Mouse (Mus musculus) MEL (cell line): ENCODE measurements around the gene Gyg. TPM values are rescaled to one million over a fixed set of nuclear protein-coding genes. Genes with fewer than 3 reads are reported as not detected.

ENCODE experiments used
- DNase-seq: peaks from one replicate; pipeline ENCODE4 v3.0.0; 2011; ENCODE audit warnings: low read depth, low spot score
- H3K27ac ChIP-seq: 2 replicates; pipeline ENCODE4 v1.5.1; 2012; ENCODE audit warnings: low read depth, mild to moderate bottlenecking, control low read depth, low read length, moderate library complexity; ENCODE audit not compliant: control insufficient read depth
- H3K27me3 ChIP-seq, 2 experiments: fragments of 150-350 bp in 1 of 2; sonication (generic) in 1 of 2; 2 replicates each; pipeline ENCODE4 v1.6.1; 2012; ENCODE audit warnings: low read length in 2 of 2, mild to moderate bottlenecking in 2 of 2, improper control_type of control experiment in 1 of 2, moderate library complexity in 1 of 2; ENCODE audit not compliant: insufficient read depth in 2 of 2, control insufficient read depth in 1 of 2
- H3K36me3 ChIP-seq, 2 experiments: 2 replicates each; pipeline ENCODE4 v1.6.1; 2012 to 2014; ENCODE audit warnings: low read length in 2 of 2, improper control_type of control experiment in 1 of 2, inconsistent platforms in 1 of 2, mild to moderate bottlenecking in 1 of 2; ENCODE audit not compliant: insufficient read depth in 2 of 2, control insufficient read depth in 1 of 2
- H3K4me1 ChIP-seq, 2 experiments: fragments of 150-350 bp in 1 of 2; sonication (generic) in 1 of 2; 2 replicates each; pipeline ENCODE4 v1.6.1; 2012; ENCODE audit warnings: low read length in 2 of 2, improper control_type of control experiment in 1 of 2, mild to moderate bottlenecking in 1 of 2; ENCODE audit not compliant: insufficient read depth in 2 of 2, control insufficient read depth in 1 of 2
- H3K4me3 ChIP-seq, 2 experiments: fragments of 150-350 bp in 1 of 2; sonication (generic) in 1 of 2; 2 replicates each; pipeline ENCODE4 v1.5.1; 2012; ENCODE audit warnings: low read depth in 2 of 2, low read length in 2 of 2, mild to moderate bottlenecking in 2 of 2, moderate library complexity in 2 of 2, control low read depth in 1 of 2, improper control_type of control experiment in 1 of 2; ENCODE audit not compliant: control insufficient read depth in 1 of 2, insufficient read depth in 1 of 2
- H3K79me2 ChIP-seq: 2 replicates; pipeline ENCODE4 v1.6.1; 2012; ENCODE audit warnings: mild to moderate bottlenecking, low read length, moderate library complexity; ENCODE audit not compliant: control insufficient read depth, poor library complexity, insufficient read depth
- H3K9ac ChIP-seq: 2 replicates; pipeline ENCODE4 v1.6.1; 2012; ENCODE audit warnings: low read depth, mild to moderate bottlenecking, control low read depth, low read length, moderate library complexity; ENCODE audit not compliant: control insufficient read depth, poor library complexity, severe bottlenecking
- H3K9me3 ChIP-seq: fragments of 150-350 bp; sonication (generic); replicated peaks from 2 replicates; pipeline ENCODE4 v1.6.1; 2012; ENCODE audit warnings: mild to moderate bottlenecking, low read length, improper control_type of control experiment, moderate library complexity; ENCODE audit not compliant: insufficient read depth
- CHD1 ChIP-seq: IDR thresholded peaks from 2 replicates; pipeline ENCODE4 v1.6.1; 2012; ENCODE audit warnings: low read depth, mild to moderate bottlenecking, inconsistent platforms, low read length, improper control_type of control experiment
- CHD2 ChIP-seq: IDR thresholded peaks from 2 replicates; pipeline ENCODE4 v1.6.1; 2011; ENCODE audit warnings: low read length, improper control_type of control experiment
- CTCF ChIP-seq, 3 experiments: IDR thresholded peaks in 2 of 3; conservative IDR thresholded peaks in 1 of 3; 2 replicates each; pipeline ENCODE4 v1.5.1; 2011 to 2012; ENCODE audit warnings: low read length in 3 of 3, low read depth in 2 of 3, mild to moderate bottlenecking in 2 of 3, improper control_type of control experiment in 1 of 3, inconsistent platforms in 1 of 3, mixed read lengths in 1 of 3, moderate library complexity in 1 of 3; ENCODE audit not compliant: control insufficient read depth in 1 of 3, insufficient read depth in 1 of 3, poor library complexity in 1 of 3, severe bottlenecking in 1 of 3
- E2F4 ChIP-seq: IDR thresholded peaks from 2 replicates; pipeline ENCODE4 v1.6.1; 2011; ENCODE audit warnings: low read depth, low read length, improper control_type of control experiment, borderline replicate concordance
- ELF1 ChIP-seq: IDR thresholded peaks from 2 replicates; pipeline ENCODE4 v1.6.1; 2014; ENCODE audit warnings: low read depth, mild to moderate bottlenecking, inconsistent platforms, low read length, improper control_type of control experiment, moderate library complexity
- EP300 ChIP-seq, 2 experiments: IDR thresholded peaks; 2 replicates each; pipeline ENCODE4 v1.6.1; 2011; ENCODE audit warnings: improper control_type of control experiment in 2 of 2, low read length in 2 of 2, low read depth in 1 of 2, mild to moderate bottlenecking in 1 of 2
- GABPA ChIP-seq: IDR thresholded peaks from 2 replicates; pipeline ENCODE4 v1.6.1; 2012; ENCODE audit warnings: low read depth, mild to moderate bottlenecking, inconsistent platforms, low read length, improper control_type of control experiment, moderate library complexity
- HCFC1 ChIP-seq: IDR thresholded peaks from 2 replicates; pipeline ENCODE4 v1.6.1; 2012; ENCODE audit warnings: low read depth, mild to moderate bottlenecking, inconsistent platforms, low read length, improper control_type of control experiment, moderate library complexity
- JUND ChIP-seq: IDR thresholded peaks from 2 replicates; pipeline ENCODE4 v1.6.1; 2011; ENCODE audit warnings: low read depth, mild to moderate bottlenecking, improper control_type of control experiment, low read length
- MAFK ChIP-seq: IDR thresholded peaks from 2 replicates; pipeline ENCODE4 v1.6.1; 2011; ENCODE audit warnings: low read depth, mild to moderate bottlenecking, low read length, improper control_type of control experiment, borderline replicate concordance
- MAX ChIP-seq: IDR thresholded peaks from 2 replicates; pipeline ENCODE4 v1.6.1; 2011; ENCODE audit warnings: low read length, improper control_type of control experiment
- MAZ ChIP-seq: IDR thresholded peaks from 2 replicates; pipeline ENCODE4 v1.6.1; 2012; ENCODE audit warnings: low read depth, mild to moderate bottlenecking, inconsistent platforms, low read length, improper control_type of control experiment
- MXI1 ChIP-seq: IDR thresholded peaks from 2 replicates; pipeline ENCODE4 v1.6.1; 2011; ENCODE audit warnings: mild to moderate bottlenecking, low read depth, low read length, improper control_type of control experiment
- MYB ChIP-seq: IDR thresholded peaks from 2 replicates; pipeline ENCODE4 v1.6.1; 2011; ENCODE audit warnings: mild to moderate bottlenecking, low read depth, low read length, improper control_type of control experiment
- MYC ChIP-seq: IDR thresholded peaks from 2 replicates; pipeline ENCODE4 v1.6.1; 2011; ENCODE audit warnings: low read depth, mild to moderate bottlenecking, low read length, improper control_type of control experiment, moderate library complexity
- NELFE ChIP-seq: IDR thresholded peaks from 2 replicates; pipeline ENCODE4 v1.6.1; 2011; ENCODE audit warnings: low read depth, low read length, improper control_type of control experiment
- POLR2A ChIP-seq, 2 experiments: IDR thresholded peaks; 2 replicates each; pipeline ENCODE4 v1.6.1; 2011 to 2012; ENCODE audit warnings: low read length in 2 of 2, mild to moderate bottlenecking in 2 of 2, control low read depth in 1 of 2, improper control_type of control experiment in 1 of 2, low read depth in 1 of 2, moderate library complexity in 1 of 2; ENCODE audit not compliant: control insufficient read depth in 1 of 2, insufficient read depth in 1 of 2, poor library complexity in 1 of 2
- POLR2AphosphoS2 ChIP-seq: IDR thresholded peaks from 2 replicates; pipeline ENCODE4 v1.6.1; 2011; ENCODE audit warnings: low read length, improper control_type of control experiment
- RCOR1 ChIP-seq: IDR thresholded peaks from 2 replicates; pipeline ENCODE4 v1.6.1; 2012; ENCODE audit warnings: low read depth, mild to moderate bottlenecking, inconsistent platforms, low read length, improper control_type of control experiment
- SIN3A ChIP-seq: IDR thresholded peaks from 2 replicates; pipeline ENCODE4 v1.6.1; 2012; ENCODE audit warnings: low read length, improper control_type of control experiment, inconsistent platforms
- SMC3 ChIP-seq: IDR thresholded peaks from 2 replicates; pipeline ENCODE4 v1.6.1; 2011; ENCODE audit warnings: low read depth, low read length, improper control_type of control experiment
- TAL1 ChIP-seq: IDR thresholded peaks from 2 replicates; pipeline ENCODE4 v1.6.1; 2012; ENCODE audit warnings: mild to moderate bottlenecking, inconsistent platforms, low read length, moderate library complexity, mixed read lengths
- TBP ChIP-seq: IDR thresholded peaks from 2 replicates; pipeline ENCODE4 v1.8.0; 2011; ENCODE audit warnings: low read depth, low read length, improper control_type of control experiment
- TCF12 ChIP-seq: IDR thresholded peaks from 2 replicates; pipeline ENCODE4 v1.6.1; 2014; ENCODE audit warnings: low read depth, mild to moderate bottlenecking, inconsistent platforms, low read length, improper control_type of control experiment, moderate library complexity
- UBTF ChIP-seq: IDR thresholded peaks from 2 replicates; pipeline ENCODE4 v1.6.1; 2012; ENCODE audit warnings: low read depth, mild to moderate bottlenecking, inconsistent platforms, low read length, improper control_type of control experiment, moderate library complexity, borderline replicate concordance; ENCODE audit not compliant: insufficient read depth
- USF1 ChIP-seq: IDR thresholded peaks from 2 replicates; pipeline ENCODE4 v1.6.1; 2014; ENCODE audit warnings: low read depth, mild to moderate bottlenecking, inconsistent platforms, low read length, improper control_type of control experiment, moderate library complexity
- USF2 ChIP-seq, 2 experiments: IDR thresholded peaks; 2 replicates each; pipeline ENCODE4 v1.6.1; 2011 to 2012; ENCODE audit warnings: improper control_type of control experiment in 2 of 2, low read length in 2 of 2, borderline replicate concordance in 1 of 2, inconsistent platforms in 1 of 2, low read depth in 1 of 2, mild to moderate bottlenecking in 1 of 2; ENCODE audit not compliant: insufficient read depth in 1 of 2
- ZC3H11A ChIP-seq: IDR thresholded peaks from 2 replicates; pipeline ENCODE4 v1.6.1; 2012; ENCODE audit warnings: low read depth, mild to moderate bottlenecking, inconsistent platforms, low read length, improper control_type of control experiment
- ZMIZ1 ChIP-seq: IDR thresholded peaks from 2 replicates; pipeline ENCODE4 v1.6.1; 2012; ENCODE audit warnings: low read depth, mild to moderate bottlenecking, inconsistent platforms, low read length, improper control_type of control experiment, moderate library complexity
- ZNF384 ChIP-seq: IDR thresholded peaks from 2 replicates; pipeline ENCODE4 v1.6.1; 2012; ENCODE audit warnings: low read depth, mild to moderate bottlenecking, inconsistent platforms, low read length, improper control_type of control experiment
- polyA plus RNA-seq, 2 experiments: library from polyadenylated mRNA; stranded (reverse) in 1 of 2; unstranded in 1 of 2; fragments of >175 nt in 1 of 2; fragments of >200 nt in 1 of 2; gene quantifications; 2 replicates each; pipeline versions ENCODE4 v1.2.1 to v1.2.4; 2012; ENCODE audit warnings: low replicate concordance in 2 of 2, low read depth in 1 of 2; ENCODE audit not compliant: insufficient read length in 2 of 2, insufficient read depth in 1 of 2, missing spikeins in 1 of 2
- total RNA-seq: library from RNA; depleted of rRNA; stranded (reverse); fragments of 300-350 nt; gene quantifications from 2 replicates; pipeline ENCODE4 v1.2.3, GENCODE M21; 2012

The Gyg gene
- total and polyA plus RNA-seq, 3 experiments: 23.8 to 207 (median 41.0) TPM

DNA sequence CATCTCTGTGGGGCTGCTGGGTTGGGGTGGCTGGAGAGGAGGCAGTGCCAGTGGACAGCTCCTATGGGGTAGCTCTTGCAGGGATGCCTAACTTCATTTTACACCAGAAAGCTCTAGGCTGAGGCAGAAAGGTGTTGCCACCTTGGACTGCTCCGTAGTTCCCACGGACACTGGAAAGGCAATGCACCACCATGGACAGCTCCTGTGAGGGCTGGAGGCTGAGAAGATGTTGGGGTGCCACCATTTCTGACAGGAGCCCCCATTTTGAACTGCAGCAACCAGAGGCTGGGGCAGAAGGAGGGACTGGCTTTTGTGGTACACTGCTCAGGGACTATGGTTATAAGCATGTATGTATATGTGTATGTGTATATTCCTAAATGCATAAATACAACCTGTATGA lies 43.2 kb downstream of the Gyg start:
- Histone ChIP-seq H3K4me3 (no peak overlapping the region), H3K27me3 (no peaks in the 10 kb centered on the region), H3K9me3 (no peaks in the 10 kb centered on the region), H3K36me3 (peaks cover 0 to 6% of the 10 kb centered on the region in 2 experiments; a peak in 2 of 4 replicates), H3K9ac (no peak overlapping the region), H3K4me1 (no peaks in the 10 kb centered on the region), H3K79me2 (no peaks in the 10 kb centered on the region), H3K27ac (no peak overlapping the region)
- no peak for TF ChIP-seq ZMIZ1
- TF ChIP-seq TBP: no peak
- no peak for TF ChIP-seq ZC3H11A
- TF ChIP-seq MAX: no peak
- no peak for TF ChIP-seq POLR2A (IDR thresholded peaks at IDR 0.05; ENCODE audit: control insufficient read depth in 1 of 2, insufficient read depth in 1 of 2, low read depth in 1 of 2, low read length in 2 of 2, poor library complexity in 1 of 2)
- TF ChIP-seq ZNF384: no peak
- TF ChIP-seq EP300 (IDR thresholded peaks at IDR 0.05; ENCODE audit: low read depth in 1 of 2, low read length in 2 of 2): no peak
- TF ChIP-seq MAFK: no peak
- no peak for TF ChIP-seq TCF12
- TF ChIP-seq SIN3A: no peak
- TF ChIP-seq USF1: no peak
- no peak for TF ChIP-seq MXI1
- no peak for TF ChIP-seq CHD2
- no peak for TF ChIP-seq POLR2AphosphoS2
- no peak for TF ChIP-seq HCFC1
- TF ChIP-seq NELFE: no peak
- TF ChIP-seq UBTF: no peak
- no peak for TF ChIP-seq JUND
- TF ChIP-seq E2F4: no peak
- DNase-seq: peak; percentile 17

DNA sequence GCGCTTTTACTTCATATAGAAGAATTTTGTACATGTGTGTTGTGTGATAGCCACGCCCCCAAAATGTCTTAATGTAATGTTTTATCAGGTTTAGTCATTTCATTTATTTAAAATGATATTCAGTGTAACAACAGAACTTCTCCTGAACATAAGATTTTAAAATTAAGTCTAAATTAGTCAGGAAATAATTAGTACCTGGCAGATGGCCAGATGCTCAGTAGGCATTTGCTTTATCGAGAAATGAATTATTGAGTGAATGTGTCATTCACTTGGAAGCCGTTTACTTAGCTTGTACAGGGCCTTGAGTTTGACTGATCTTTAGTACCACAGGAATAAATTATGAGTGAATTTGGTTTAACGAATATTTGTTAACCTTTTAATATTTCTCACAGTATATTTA lies 46.2 kb downstream of the Gyg start:
- DNase-seq: no peak
- no peak overlapping the region for H3K4me3 ChIP-seq
- H3K36me3 ChIP-seq: peaks cover 4% of the 10 kb centered on the region in 2 experiments; a peak in 3 of 4 replicates
- H3K27me3 ChIP-seq: no peaks in the 10 kb centered on the region
- H3K9ac ChIP-seq: no peak overlapping the region
- no peaks in the 10 kb centered on the region for H3K9me3 ChIP-seq
- H3K79me2 ChIP-seq: no peaks in the 10 kb centered on the region
- no peak overlapping the region for H3K27ac ChIP-seq
- no peak for TF ChIP-seq MAX
- no peak for TF ChIP-seq GABPA
- no peak for TF ChIP-seq TBP
- TF ChIP-seq RCOR1: no peak
- TF ChIP-seq MAZ: no peak
- TF ChIP-seq TAL1: no peak
- no peak for TF ChIP-seq USF2 (IDR thresholded peaks at IDR 0.05; ENCODE audit: borderline replicate concordance in 1 of 2, insufficient read depth in 1 of 2, low read depth in 1 of 2, low read length in 2 of 2)
- no peak for TF ChIP-seq SMC3
- no peak for TF ChIP-seq CTCF (IDR thresholded peaks at IDR 0.05 in 2 of 3, conservative IDR thresholded peaks at IDR 0.05 in 1 of 3; ENCODE audit: control insufficient read depth in 1 of 3, insufficient read depth in 1 of 3, low read depth in 2 of 3, low read length in 3 of 3, poor library complexity in 1 of 3, severe bottlenecking in 1 of 3)
- no peak for TF ChIP-seq EP300 (IDR thresholded peaks at IDR 0.05; ENCODE audit: low read depth in 1 of 2, low read length in 2 of 2)
- no peak for TF ChIP-seq MYC
- no peak for TF ChIP-seq CHD1
- no peak for TF ChIP-seq TCF12
- TF ChIP-seq POLR2AphosphoS2: no peak
- TF ChIP-seq UBTF: no peak
- TF ChIP-seq MYB: no peak
- TF ChIP-seq ELF1: no peak
- TF ChIP-seq USF1: no peak
- H3K4me1 ChIP-seq: peaks cover 2 to 3% of the 10 kb centered on the region in 2 experiments; a peak in 1 of 4 replicates
